Mouse (Mus musculus): ENCODE results near the gene Ppef1. TPM values are rescaled to one million over a fixed set of nuclear protein-coding genes. Genes with fewer than 3 reads are reported as not detected.
A peak's percentile ranks its signal among the peaks of the same experiment; 100 is the strongest.

The Ppef1 gene
- polyA plus RNA-seq, 1 experiment from 2014 or later, result 0.20 TPM

DNA sequence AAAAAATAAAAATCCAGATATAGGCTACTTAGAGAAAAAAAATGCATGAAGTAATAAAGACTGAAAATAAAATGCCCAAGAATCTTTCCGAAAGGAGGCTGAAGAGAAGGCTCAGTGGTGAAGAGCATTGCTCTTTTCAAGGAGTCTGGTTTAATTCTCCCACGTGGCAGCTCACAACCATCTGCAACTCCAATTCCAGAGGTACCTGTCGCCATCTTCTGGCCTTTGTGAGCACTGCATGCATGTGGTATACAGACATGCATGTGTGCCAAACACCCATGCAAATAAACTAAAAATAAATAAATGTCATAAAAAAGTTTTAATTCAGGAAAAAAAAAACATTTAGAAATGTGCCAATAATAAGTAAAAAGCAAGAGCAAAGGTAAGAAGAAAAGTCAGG is 125.7 kb downstream of the Ppef1 start:
- Histone ChIP-seq H3K4me1 (ENCODE audit: control insufficient read depth, insufficient read depth, low read length) (no peaks in the 10 kb centered on the region), H3K27ac (replicated peaks; ENCODE audit: low read depth, low read length) (no peak overlapping the region), H3K27me3 (ENCODE audit: control insufficient read depth, insufficient read depth, low read length) (no peaks in the 10 kb centered on the region), H3K4me2 (ENCODE audit: low read depth, low read length) (no peak overlapping the region), H3K4me3 (ENCODE audit: low read depth, low read length) (no peak overlapping the region), H3K9me3 (replicated peaks; ENCODE audit: control insufficient read depth, low read length) (no peaks in the 10 kb centered on the region), H3K36me3 (replicated peaks; ENCODE audit: control insufficient read depth, insufficient read depth, low read depth, low read length) (no peaks in the 10 kb centered on the region), H3K9ac (replicated peaks; ENCODE audit: low read length) (no peak overlapping the region)
- ATAC-seq (replicated peaks; ENCODE audit: insufficient number of reproducible peaks, low FRiP score, low TSS enrichment, low read depth) (no peak), DNase-seq (ENCODE audit: low spot score) (peak; percentile 49)
- 38% methylated on average over 3 of the region's 3 CpGs for WGBS

DNA sequence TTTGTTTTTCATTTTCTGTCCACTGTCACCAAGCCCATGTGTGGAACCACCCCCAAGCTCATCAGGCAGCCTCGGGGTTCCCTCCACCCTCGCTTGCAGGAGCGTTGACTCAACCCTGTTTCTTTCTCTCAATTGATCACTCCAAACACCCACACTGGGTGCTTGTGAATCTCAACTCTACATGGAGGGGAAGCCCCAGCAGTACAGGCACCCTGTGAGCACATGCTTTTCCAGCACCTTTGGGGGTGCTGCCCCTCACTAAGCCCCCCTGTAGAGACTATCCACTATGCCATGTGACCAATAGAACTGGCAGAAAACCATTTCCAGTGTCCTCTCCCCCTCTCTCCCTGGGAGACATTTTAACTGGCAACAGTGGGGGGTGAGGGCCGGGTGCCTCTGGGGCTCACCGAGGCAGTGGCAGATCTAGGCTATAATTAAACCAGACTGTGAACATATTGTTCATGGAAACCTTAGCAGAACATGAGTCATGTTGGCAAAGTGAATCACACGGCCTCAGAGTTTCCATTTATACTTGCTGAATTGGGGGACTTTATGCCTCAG is 131.5 kb downstream of the Ppef1 start:
- DNase-seq (ENCODE audit: low spot score) (no peak), ATAC-seq (replicated peaks; ENCODE audit: insufficient number of reproducible peaks, low FRiP score, low TSS enrichment, low read depth) (no peak)
- Histone ChIP-seq H3K36me3 (replicated peaks; ENCODE audit: control insufficient read depth, insufficient read depth, low read depth, low read length) (no peaks in the 10 kb centered on the region), H3K27ac (replicated peaks; ENCODE audit: low read depth, low read length) (no peak overlapping the region), H3K9me3 (replicated peaks; ENCODE audit: control insufficient read depth, low read length) (no peaks in the 10 kb centered on the region), H3K9ac (replicated peaks; ENCODE audit: low read length) (no peak overlapping the region), H3K27me3 (ENCODE audit: control insufficient read depth, insufficient read depth, low read length) (no peaks in the 10 kb centered on the region; the same call in 1 of the 2 replicates), H3K4me3 (ENCODE audit: low read depth, low read length) (no peak overlapping the region), H3K4me2 (ENCODE audit: low read depth, low read length) (no peak overlapping the region), H3K4me1 (ENCODE audit: control insufficient read depth, insufficient read depth, low read length) (no peaks in the 10 kb centered on the region)
- WGBS, result 52% methylated on average over 6 of the region's 6 CpGs

DNA sequence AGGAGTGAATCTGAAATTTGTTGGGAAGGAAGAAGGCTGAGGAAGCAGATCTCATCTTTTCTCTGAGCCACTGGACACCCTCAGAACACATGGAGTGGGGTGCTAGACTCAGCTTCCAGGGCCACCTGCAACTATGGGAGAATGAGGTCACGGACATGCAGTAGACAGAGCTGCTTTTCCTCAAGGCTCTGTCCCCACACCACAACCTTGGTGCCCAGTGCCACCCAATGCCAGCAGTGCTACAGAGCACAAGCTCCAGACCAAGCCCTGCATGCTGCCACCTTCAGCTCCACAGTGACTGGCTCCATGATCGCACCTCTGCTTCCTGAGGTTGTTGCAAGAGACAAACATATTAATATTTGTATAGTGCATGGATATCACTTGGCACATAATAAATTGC is 132.2 kb downstream of the Ppef1 start:
- H3K4me1 ChIP-seq (ENCODE audit: control insufficient read depth, insufficient read depth, low read length), result no peaks in the 10 kb centered on the region
- no peaks in the 10 kb centered on the region for H3K9me3 ChIP-seq (replicated peaks; ENCODE audit: control insufficient read depth, low read length)
- no peak overlapping the region for H3K9ac ChIP-seq (replicated peaks; ENCODE audit: low read length)
- no peak for ATAC-seq (replicated peaks; ENCODE audit: insufficient number of reproducible peaks, low FRiP score, low TSS enrichment, low read depth)
- no peak overlapping the region for H3K4me2 ChIP-seq (ENCODE audit: low read depth, low read length)
- no peak overlapping the region for H3K4me3 ChIP-seq (ENCODE audit: low read depth, low read length)
- no peaks in the 10 kb centered on the region for H3K36me3 ChIP-seq (replicated peaks; ENCODE audit: control insufficient read depth, insufficient read depth, low read depth, low read length)
- no peak for DNase-seq (ENCODE audit: low spot score)
- no peaks in the 10 kb centered on the region; the same call in 1 of the 2 replicates for H3K27me3 ChIP-seq (ENCODE audit: control insufficient read depth, insufficient read depth, low read length)
- H3K27ac ChIP-seq (replicated peaks; ENCODE audit: low read depth, low read length), result no peak overlapping the region
- 92% methylated on average over 2 of the region's 2 CpGs for WGBS

DNA sequence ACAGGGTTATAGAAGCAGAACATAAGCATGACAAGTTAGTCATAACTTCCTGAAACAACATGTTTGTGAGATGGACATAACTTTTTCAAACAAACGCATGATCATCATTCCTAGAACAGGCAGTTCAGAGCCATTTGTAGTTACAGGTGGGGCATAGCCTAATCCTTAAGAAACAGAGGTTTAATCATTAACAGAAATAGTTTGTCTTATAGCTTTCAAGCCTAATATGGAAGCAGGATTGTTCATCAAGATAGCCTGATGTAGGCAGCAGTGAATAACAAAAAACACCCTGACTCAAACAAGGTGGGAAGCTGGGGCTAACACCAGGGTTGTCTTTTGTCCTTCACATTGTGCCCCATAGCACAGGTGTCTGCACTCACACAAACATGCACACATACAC is 132.8 kb downstream of the Ppef1 start:
- ATAC-seq (replicated peaks; ENCODE audit: insufficient number of reproducible peaks, low FRiP score, low TSS enrichment, low read depth) (no peak), DNase-seq (ENCODE audit: low spot score) (no peak)
- 91% methylated on average over 1 of the region's 1 CpGs for WGBS
- Histone ChIP-seq H3K9me3 (replicated peaks; ENCODE audit: control insufficient read depth, low read length) (no peaks in the 10 kb centered on the region), H3K9ac (replicated peaks; ENCODE audit: low read length) (no peak overlapping the region), H3K4me1 (ENCODE audit: control insufficient read depth, insufficient read depth, low read length) (no peaks in the 10 kb centered on the region), H3K36me3 (replicated peaks; ENCODE audit: control insufficient read depth, insufficient read depth, low read depth, low read length) (no peaks in the 10 kb centered on the region), H3K27me3 (ENCODE audit: control insufficient read depth, insufficient read depth, low read length) (no peaks in the 10 kb centered on the region; the same call in 1 of the 2 replicates), H3K27ac (replicated peaks; ENCODE audit: low read depth, low read length) (no peak overlapping the region), H3K4me2 (ENCODE audit: low read depth, low read length) (no peak overlapping the region), H3K4me3 (ENCODE audit: low read depth, low read length) (no peak overlapping the region)

DNA sequence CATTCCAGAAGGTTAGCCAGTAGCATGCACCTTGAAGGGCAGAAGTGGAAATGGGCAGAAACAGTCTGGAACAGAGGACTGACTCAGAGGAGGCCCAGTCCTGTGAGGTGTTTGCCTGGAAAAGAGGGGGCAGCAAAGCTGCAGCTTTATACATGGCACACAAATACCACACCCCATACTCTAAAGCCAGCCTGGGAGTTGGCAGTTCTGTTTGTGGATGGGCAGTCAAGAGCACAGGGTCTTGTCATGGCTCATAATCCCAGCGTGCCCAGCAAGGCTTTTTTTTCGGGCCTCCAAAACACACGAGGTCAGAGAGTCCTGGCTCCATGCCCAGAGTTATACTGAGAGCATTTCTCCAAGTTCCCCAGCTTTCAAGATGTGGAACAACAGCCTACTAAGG is 134.5 kb downstream of the Ppef1 start:
- 62% methylated on average over 3 of the region's 3 CpGs for WGBS
- Histone ChIP-seq H3K4me3 (ENCODE audit: low read depth, low read length) (no peak overlapping the region), H3K9ac (replicated peaks; ENCODE audit: low read length) (no peak overlapping the region), H3K36me3 (replicated peaks; ENCODE audit: control insufficient read depth, insufficient read depth, low read depth, low read length) (no peaks in the 10 kb centered on the region), H3K9me3 (replicated peaks; ENCODE audit: control insufficient read depth, low read length) (no peaks in the 10 kb centered on the region), H3K4me1 (ENCODE audit: control insufficient read depth, insufficient read depth, low read length) (no peaks in the 10 kb centered on the region), H3K4me2 (ENCODE audit: low read depth, low read length) (no peak overlapping the region), H3K27me3 (ENCODE audit: control insufficient read depth, insufficient read depth, low read length) (no peaks in the 10 kb centered on the region; the same call in 1 of the 2 replicates), H3K27ac (replicated peaks; ENCODE audit: low read depth, low read length) (no peak overlapping the region)
- DNase-seq (ENCODE audit: low spot score) (no peak), ATAC-seq (replicated peaks; ENCODE audit: insufficient number of reproducible peaks, low FRiP score, low TSS enrichment, low read depth) (no peak)

DNA sequence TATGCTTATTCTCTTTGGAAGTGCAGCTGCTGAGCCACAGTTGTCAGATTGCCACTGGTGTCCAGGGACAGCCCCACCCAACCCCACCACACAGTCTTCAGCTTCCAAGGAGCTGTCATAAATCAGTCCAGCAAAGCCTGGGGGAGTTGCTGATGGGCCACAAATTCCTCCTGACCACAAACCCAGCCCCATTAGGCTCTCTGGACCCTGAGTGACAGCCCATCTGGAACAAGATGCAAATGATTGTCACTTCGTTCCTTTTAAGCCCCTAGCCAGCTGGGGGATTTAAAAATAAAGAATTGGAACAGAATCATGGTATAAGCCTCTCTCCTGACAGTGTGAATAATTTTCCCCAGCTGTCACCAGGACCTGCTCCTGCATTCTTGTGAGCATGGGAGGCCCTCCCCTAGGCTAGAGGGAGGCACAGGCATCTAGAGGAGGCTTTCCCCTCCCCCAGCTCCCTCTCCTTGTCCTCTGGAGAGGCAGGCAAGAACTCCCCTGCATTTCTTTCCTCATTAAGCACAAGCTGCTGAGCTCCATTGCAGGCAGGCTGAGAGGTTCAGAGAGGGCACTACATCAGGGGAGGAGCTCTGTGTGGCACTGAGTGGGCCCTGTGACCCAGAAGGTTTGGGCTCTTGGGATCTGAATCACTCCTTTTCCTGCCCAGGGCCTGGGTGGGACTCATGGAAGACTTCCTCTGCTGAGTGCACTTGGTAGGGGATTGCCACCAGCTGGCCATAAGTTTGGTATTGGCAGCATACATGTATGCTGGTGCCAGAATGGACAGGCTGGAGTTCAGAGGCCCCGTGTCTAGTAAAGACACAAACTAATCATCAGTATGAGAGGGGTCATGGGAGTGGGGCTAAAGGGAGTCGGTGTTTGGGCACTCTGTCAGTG is 136.8 kb downstream of the Ppef1 start:
- Histone ChIP-seq H3K4me2 (ENCODE audit: low read depth, low read length) (no peak overlapping the region), H3K36me3 (replicated peaks; ENCODE audit: control insufficient read depth, insufficient read depth, low read depth, low read length) (no peaks in the 10 kb centered on the region), H3K9ac (replicated peaks; ENCODE audit: low read length) (no peak overlapping the region), H3K4me1 (ENCODE audit: control insufficient read depth, insufficient read depth, low read length) (no peaks in the 10 kb centered on the region), H3K9me3 (replicated peaks; ENCODE audit: control insufficient read depth, low read length) (no peaks in the 10 kb centered on the region), H3K27ac (replicated peaks; ENCODE audit: low read depth, low read length) (no peak overlapping the region), H3K4me3 (ENCODE audit: low read depth, low read length) (no peak overlapping the region), H3K27me3 (ENCODE audit: control insufficient read depth, insufficient read depth, low read length) (no peaks in the 10 kb centered on the region; the same call in 1 of the 2 replicates)
- peak; percentile 55 for DNase-seq (ENCODE audit: low spot score)
- 44% methylated on average over 3 of the region's 3 CpGs for WGBS
- peak; percentile 87 for ATAC-seq (replicated peaks; ENCODE audit: insufficient number of reproducible peaks, low FRiP score, low TSS enrichment, low read depth)

DNA sequence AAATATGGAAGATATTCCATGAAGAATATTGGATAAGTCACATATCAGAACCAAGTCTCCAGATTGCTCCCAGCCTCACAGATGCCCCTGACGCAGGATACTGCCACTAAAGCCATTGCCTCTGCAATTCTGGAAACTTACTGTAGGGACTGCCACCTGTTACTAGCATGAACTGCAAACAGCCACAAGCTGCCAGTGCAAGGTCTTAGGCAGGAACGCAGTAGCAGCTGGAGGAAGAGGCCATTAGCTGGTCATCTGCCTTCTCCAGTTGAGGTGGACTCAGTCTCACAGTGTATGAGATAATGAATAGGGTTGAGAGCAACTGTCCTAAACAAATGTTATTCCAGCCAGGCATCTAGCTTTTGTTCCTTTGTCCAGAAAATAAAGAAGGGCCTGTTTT is 137.5 kb downstream of the Ppef1 start:
- Histone ChIP-seq H3K4me1 (ENCODE audit: control insufficient read depth, insufficient read depth, low read length) (no peaks in the 10 kb centered on the region), H3K27me3 (ENCODE audit: control insufficient read depth, insufficient read depth, low read length) (no peaks in the 10 kb centered on the region; the same call in 1 of the 2 replicates), H3K9me3 (replicated peaks; ENCODE audit: control insufficient read depth, low read length) (no peaks in the 10 kb centered on the region), H3K4me2 (ENCODE audit: low read depth, low read length) (no peak overlapping the region), H3K36me3 (replicated peaks; ENCODE audit: control insufficient read depth, insufficient read depth, low read depth, low read length) (no peaks in the 10 kb centered on the region), H3K9ac (replicated peaks; ENCODE audit: low read length) (no peak overlapping the region), H3K4me3 (ENCODE audit: low read depth, low read length) (no peak overlapping the region), H3K27ac (replicated peaks; ENCODE audit: low read depth, low read length) (no peak overlapping the region)
- ATAC-seq (replicated peaks; ENCODE audit: insufficient number of reproducible peaks, low FRiP score, low TSS enrichment, low read depth), result no peak
- DNase-seq (ENCODE audit: low spot score), result no peak
- WGBS, result 77% methylated on average over 2 of the region's 2 CpGs

DNA sequence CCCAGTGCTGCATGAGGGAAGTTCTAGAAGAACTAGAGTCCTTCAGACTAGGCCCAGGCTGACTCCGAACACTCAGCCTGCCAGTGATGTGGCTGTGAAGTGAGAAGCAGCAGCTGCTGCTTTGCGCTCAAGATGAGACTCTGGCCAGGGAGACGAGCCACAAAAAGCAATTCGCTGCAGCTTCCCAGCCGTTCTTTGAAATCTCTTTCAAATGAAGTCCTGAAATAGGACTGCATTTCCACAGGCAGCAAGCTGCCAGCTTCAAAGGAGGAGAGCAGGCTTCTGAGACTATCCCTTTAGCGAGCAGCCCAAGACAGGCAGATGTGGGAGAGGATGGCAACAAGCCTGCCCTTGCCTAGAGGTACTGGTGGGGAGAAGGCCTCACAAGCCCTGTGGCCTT is 142.6 kb downstream of the Ppef1 start:
- no peak overlapping the region for H3K27ac ChIP-seq (replicated peaks; ENCODE audit: low read depth, low read length)
- H3K4me3 ChIP-seq (ENCODE audit: low read depth, low read length), result no peak overlapping the region
- no peaks in the 10 kb centered on the region for H3K4me1 ChIP-seq (ENCODE audit: control insufficient read depth, insufficient read depth, low read length)
- no peaks in the 10 kb centered on the region for H3K27me3 ChIP-seq (ENCODE audit: control insufficient read depth, insufficient read depth, low read length)
- H3K36me3 ChIP-seq (replicated peaks; ENCODE audit: control insufficient read depth, insufficient read depth, low read depth, low read length), result no peaks in the 10 kb centered on the region
- no peak for DNase-seq (ENCODE audit: low spot score)
- ATAC-seq (replicated peaks; ENCODE audit: insufficient number of reproducible peaks, low FRiP score, low TSS enrichment, low read depth), result no peak
- H3K9me3 ChIP-seq (replicated peaks; ENCODE audit: control insufficient read depth, low read length), result no peaks in the 10 kb centered on the region
- no peak overlapping the region for H3K9ac ChIP-seq (replicated peaks; ENCODE audit: low read length)
- H3K4me2 ChIP-seq (ENCODE audit: low read depth, low read length), result no peak overlapping the region
- WGBS, result 91% methylated on average over 6 of the region's 6 CpGs

All from embryonic facial prominence, embryonic 11.5 days (tissue).